Mouse (Mus musculus) embryo, embryonic 9.5 days (tissue): Measurements from ENCODE around the gene Xcl1.
"Not testable (repeated sequence)": the region's sequence is repeated elsewhere in the genome, so short reads cannot be mapped to it uniquely, and the experiment has no call there.

ENCODE experiments used
- DNase-seq: peaks from one replicate; pipeline ENCODE4 v3.0.0-alpha.2; 2017; ENCODE audit errors: extremely low spot score

Xcl1 gene

DNA sequence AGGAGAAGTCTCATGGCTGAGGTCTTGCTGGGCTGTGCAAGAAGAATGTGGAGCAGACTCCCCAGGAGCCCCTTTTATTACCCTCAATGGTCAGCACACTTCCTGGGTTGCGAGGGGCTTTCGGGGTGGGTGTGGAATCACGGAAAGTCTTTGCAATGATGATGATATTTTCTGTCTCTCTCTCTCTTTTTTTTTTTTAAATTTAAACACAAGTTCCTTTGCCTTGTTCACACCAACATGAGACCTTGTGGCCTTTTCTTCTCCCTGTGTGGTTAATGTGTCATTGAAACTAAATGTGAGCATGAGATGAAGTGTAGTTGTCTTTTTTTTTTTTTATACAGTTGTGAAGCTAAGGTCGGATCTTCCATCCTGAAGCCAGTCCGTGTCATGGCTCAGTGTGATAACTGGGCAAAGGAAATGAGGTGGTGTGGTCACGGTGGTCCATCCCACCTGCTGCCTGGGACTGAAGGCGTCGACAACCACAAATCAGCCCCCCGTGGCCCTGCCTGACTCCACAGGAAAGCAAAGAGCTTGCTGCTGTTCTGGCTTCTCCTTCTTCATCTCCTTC is at the start of gene Xcl1:
Xcl1 (minus strand) TSS at position 51 of the 568 bp plus-strand sequence.
- DNase-seq = no peak

DNA sequence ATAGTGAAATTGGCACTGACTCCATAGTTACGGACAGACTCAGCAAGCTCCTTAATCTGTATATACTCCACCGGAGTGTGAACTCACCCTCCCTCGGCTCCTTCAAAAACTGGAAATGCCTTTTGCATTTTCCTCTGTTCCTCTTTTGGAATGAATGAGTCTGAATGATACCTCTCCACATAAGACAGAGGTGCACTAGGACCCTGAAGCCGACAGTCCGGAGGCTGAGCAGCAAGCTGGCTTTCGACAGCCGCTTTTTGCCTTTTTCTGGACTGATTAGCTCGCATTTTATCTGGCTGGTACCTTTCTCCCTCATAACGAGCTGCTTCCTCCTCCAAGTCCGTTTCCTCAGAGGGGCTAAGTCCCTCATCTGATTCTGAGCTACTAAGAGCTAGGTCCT is 49.4 kb upstream of the Xcl1 start:
- DNase-seq = not testable (repeated sequence)

DNA sequence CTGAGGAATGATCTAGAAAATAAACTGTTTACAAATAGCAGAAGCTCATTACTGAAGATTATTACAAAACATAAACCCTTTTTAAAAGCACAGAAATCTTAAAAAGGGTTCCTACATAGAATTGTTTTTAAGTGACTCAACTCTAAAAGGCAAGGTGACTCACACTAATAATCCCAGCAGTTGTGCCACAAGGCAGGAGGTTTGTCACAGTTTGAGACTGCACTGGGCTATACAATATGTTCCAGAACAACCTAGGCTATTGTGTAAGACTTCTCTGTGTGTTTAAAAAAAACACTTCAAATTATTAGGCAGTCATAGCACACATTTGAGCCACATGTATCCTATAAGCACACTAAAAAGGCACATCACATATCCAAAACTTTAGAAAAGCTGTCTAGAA is 42.0 kb upstream of the Xcl1 start:
- no peak for DNase-seq

DNA sequence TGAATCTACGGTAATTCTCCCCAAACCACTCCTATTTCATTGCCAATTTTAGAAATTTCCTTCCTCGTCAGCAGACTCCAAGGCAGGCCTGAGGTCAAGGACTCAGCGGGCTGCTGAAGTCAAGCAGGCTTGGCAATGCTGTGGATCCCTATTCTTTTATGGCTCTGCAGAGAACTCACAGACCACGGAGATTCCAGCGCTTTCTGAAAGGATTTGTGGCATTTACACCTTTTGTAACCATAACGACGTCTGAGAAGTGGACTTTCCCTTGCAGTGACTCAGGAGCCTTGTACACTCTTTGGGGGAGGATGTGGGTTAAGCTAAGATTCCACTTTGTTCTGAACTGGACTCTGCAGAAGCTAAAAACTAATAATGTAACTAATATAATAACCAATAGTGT is 40.4 kb upstream of the Xcl1 start:
- no peak for DNase-seq

DNA sequence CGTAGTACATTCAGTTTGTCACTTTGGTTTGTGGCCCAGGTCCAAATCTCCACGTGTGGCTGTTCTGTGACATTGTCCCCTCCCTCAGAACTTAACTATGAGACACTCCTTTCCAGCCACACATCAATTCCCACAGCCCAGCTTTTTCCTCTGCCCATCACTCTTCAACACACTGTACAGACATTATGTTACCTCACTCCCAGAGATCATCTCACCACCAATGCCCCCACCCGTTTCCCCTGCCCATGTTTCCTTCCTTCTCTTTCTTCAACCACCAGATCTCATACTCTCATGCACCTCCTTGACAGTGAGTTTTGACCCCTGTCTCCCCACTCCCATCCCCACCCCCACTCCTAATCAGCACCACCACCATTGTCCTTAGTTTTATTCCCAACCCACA is 39.9 kb upstream of the Xcl1 start:
- no peak for DNase-seq

DNA sequence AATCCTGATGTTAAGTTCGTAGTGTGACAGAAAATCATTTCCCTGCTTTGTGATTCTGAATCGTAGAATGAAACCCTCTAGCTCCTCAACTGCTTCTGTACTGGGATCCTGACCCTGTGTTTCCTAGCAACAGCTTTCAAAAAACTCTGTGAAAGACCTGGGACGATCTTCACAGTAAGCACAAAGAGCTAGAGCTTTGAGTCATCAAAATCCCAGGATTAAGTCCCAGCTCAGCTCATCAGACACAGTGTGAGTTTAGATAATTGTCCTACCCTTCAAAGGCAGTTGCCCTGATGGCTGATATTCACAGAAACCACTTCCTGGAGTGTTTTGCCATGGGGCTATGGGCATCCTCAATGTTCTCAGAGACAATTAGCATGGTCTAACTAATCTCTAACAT is 38.5 kb upstream of the Xcl1 start:
- no peak for DNase-seq

DNA sequence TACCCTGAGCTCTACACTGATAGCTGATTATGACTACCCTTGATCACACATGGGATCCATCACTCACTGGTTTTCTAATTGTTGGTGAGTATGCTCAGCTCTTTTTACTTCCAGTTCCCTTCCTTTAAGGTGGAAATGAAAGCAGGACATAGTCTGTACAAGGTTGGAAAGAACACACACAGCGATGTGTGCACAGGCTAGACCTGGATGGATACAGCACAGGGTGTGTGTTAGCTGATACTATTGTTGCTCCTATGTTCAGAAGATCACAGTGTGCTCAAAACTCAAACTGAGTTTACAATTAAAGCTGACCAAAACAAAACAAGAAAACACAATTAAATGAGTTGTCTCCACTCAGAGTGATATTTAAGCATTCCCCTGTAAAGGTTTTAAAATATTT is 38.0 kb upstream of the Xcl1 start:
- no peak for DNase-seq

DNA sequence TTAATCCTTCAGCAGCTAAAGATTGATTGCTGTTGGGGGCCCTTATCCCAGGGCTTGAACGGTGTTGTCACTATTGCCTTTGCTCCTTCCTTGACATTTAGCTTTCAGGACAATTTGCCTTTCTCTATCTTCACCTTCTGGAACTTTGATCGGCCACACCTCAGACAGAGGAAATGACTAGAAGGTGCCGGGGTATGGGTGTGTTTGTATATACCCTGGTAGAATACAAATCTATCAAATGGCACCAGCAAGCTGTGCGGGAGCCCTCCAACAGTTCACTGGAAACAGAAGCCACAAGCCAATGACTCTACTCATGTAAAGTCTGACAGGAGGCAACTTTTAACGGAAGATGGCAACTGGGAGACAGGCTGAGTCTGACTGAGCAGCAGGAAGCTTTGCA is 37.4 kb upstream of the Xcl1 start:
- DNase-seq = no peak

DNA sequence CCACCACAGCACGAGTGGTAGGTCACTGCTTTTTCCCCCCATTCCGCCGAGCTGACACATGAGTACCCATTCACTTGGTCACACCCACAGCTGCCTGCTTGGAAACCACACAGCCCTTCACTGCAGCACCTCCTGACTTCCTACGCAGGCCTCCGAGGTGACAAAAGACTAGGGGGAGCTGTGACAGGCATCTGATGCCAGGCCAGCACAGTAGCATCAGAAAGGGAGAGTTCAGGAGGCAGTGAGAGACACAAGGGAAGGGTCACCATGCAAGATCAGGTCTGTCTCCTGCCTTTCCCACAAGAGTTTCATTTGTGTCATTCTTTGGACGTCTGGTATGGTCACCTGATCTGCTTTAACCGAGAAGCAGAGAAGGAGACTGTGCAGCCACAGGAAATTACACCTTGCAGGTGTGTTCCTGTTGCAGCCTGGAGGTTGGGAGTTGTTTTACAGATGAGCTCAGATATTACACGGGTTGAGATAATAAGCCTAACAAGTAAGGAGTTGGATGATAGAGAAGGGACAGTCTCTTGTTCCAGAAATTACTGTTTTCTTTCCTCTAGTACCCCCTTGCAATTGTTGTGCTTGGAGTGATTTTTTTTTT is 30.9 kb upstream of the Xcl1 start:
- DNase-seq = no peak

DNA sequence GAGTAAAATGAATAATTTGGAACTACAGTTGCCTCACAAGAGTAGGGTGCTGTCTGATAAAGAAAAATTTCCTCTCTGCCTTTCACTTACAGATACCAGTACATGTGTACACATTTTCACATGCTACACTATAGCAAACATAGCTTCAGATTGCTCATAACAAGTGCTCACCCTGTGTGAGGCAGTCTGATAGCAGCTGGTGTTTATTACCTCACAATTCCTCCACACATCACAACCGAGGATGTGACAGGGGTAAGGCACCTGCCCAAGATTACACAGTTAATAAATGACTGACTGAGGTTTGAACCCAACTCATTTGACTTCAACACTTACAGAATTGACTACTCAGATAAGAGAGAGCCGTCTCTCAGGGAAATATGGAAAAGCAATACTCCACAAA is 25.3 kb upstream of the Xcl1 start:
- no peak for DNase-seq

DNA sequence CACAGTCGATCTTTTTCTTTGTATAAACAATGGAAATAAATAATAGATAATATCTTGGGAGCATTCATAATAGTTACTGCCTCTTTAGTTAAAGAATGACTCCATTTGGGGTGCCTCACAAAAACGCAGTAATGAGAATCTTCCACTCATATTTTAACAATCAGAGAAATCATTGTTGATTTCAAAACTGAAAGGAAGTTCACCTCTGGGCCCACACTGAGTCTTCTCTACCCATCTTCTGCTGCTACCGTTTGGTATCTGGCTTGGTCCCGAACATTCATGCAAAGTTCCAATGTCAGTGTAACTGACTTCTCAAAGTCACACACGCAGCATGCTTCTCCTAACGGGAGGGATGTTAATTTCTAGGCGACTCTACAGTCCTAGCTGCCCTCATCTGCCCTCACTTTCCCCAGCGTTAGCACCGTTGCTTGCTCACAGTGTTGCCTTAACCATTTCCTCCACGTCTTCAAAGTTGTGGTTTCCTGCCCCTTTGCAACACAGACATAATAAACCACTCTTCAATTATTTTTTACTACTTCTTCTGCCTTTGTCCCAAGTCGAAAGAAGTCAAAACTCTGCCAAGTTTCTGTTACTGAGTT is 24.6 kb upstream of the Xcl1 start:
- no peak for DNase-seq

DNA sequence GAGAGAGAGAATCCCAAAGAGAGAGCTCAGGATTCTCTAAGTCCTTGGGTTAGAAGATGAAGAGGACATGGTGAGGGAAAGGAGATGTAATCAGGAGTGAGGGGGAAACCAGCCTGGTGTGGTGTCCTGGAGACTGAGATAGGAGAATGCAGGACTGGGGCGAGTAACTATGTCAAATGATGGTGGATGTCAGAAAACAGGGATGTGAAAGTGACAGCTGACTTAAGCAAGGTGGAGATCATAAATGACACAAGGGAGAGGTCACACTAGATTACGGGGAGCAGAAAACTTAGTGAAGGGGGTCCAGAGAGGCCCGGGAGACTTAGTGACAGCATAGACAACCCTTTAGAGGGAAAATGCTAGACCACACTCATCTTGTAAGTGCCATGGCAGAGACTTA is 23.8 kb upstream of the Xcl1 start:
- DNase-seq = no peak

DNA sequence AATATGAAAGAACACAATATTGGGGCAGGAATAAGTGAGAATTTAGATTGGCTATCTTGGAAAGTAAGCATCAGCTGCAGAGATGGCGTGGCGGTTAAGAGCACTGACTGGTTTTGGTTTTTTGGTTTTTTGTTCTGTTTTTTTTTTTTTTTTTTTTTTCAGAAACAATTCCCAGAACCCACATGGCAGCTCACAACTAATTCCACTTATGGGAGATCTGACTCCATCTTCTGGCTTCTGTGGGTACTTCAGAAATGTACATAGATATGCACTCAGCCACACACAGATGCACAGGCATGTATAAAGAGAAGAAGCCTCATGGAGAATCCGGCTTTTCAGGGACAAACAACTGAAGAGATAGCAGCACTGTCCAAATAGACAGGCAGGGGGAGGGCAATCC is 22.6 kb upstream of the Xcl1 start:
- DNase-seq = no peak

DNA sequence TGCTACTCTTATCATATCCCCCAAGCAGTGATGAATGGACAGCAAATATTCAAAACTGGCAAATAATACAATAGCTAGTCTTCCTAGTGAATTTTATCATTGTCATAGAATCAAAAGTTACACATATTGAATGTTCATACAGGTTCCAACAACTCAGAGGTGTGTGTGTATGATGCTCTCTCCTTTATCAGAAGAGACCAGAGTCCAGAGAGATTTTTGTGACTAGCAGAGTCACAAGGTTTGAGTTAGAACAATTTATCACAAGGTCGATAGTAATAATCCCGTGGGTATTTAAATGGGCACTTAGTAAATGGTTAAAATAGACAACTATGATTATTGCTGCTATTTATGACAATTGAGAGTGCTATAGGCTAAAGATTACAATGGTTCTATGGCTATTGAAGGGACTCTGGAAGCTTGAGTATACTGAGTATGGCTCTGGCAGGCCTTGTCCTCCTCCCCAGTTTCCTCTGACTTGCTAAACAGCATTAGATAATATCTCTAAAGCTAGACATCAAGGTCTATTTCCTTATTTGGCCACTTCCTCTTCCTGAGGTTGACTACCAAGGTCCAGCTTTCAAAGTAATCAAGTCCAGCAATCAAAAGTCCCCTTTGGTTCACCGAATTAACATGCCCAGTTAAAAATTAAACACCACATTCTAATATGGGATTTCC is 21.5 kb upstream of the Xcl1 start:
- no peak for DNase-seq

DNA sequence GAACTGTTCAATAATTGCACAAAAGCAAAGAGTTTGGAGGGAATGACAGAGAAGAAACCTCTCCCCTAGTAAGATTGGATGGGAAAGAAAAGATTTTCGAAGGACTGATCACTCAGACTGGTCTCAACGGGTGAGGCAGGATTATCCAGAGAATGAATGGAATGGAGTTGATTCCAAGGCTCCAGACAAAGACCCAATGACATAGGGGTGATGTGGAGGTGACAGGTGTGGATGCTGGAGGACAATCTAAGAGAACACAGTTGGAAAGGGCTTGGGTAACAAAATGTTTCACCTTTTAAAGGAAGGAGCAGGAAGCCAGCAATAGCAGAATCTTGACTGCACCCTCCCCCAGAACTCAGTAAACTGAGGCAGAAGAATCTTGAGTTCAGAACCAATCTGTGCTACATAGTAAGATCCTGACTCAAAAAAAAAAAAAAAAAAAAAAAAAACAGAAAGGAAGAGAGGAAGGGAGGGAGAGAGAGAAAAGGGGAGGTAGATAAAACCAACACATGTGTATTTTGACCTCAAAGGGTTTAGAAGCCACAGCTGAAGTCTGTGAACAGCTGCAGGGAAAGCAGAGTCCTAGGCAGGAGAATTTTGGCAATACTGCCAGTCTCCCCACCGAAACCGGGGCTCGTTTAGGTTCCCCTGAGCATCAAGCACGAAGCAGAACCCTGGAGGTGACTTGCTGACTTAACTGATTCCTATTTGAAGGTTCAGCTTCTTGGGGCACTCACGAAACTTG is 20.3 kb upstream of the Xcl1 start:
- DNase-seq = no peak

DNA sequence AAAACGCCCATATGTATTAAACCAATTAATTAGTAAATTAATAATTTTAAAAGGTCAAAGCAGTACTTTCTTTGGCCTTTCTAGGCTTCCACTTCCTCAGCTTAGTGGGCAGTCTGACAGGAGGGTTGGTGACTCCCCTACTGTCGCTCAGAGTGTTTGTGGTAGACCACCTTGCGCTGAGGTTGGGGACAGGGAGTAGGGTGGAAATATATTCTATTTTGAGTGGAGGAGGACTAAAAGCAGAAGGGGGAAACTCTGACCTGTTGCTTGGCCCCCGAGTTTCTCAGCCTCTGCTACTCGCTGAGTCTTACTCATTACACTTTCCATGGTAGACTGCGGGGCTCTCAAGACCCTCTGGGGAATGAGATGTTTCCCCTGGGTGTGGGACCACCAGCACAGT is 18.2 kb upstream of the Xcl1 start:
- no peak for DNase-seq

DNA sequence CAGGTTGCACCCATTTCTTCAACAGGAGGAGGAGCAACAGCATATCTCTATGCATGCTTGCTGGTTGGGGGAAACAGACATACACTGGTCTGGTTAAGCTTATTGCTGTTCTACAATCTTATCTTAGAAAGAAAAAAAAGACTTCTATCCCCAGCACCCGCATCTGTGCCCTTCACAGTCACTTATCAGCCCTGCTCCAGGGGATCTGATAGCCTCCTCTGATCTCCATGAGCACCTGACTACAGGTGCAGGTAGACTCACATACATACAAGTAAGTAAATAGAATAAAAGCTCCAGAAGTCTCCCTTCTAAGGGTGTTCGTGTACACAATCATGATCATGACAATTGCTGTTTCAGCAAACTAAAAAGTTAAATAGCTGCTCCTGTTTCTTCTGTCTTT is 733 bp upstream of the Xcl1 start:
- no peak for DNase-seq

DNA sequence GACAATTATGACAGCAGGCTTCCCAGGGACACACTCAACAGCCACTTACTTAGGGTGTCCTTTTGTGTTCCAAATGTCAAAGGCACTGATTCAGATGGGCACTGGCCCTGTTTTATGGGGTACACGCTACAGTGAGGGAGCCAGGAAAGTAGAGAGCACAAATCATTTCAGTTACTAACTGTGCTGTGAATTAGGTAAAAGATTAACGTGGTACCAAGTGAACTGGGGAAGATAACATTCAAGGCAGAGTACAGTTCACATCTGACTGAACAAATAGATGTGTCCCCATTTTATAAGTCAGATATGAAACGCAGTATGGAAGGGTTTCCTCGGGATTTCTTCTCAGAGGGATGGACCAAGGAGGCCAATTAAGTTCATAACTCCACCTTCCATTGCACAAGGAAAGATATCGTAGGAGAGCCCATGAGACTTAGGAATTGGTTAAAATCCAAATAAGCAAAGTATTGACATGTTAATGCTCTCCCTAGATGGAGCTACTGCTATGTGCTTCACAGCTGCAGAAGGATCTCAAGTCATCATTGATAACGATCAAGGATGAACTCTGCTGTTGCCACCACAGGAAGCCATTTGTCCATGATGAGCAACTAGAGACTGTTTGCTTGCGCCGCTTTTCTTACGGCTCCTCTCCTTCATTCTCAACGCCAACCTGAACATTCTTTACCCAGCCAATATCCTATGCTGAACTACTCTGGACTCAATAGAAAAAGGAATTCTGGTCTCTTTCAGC is 1.7 kb downstream of the Xcl1 start:
- DNase-seq = no peak

DNA sequence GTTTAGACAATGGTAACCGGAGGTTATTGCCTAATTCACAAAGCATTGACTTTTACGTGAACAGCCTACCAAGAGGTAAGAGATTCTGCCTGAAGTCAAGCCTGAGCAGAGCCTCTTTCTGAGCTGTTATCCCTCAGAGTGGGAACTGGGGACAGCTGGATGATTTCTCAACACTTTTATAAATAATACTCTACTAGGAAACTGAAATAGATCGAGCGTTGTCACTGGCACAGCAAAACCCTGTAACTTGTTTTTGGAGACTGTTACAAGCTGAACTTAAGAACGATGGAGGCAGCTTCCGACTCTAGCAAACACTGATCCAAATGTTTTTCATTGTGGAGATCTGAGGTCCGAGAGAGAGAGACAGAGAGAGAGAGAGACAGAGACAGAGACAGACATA is 4.2 kb downstream of the Xcl1 start:
- DNase-seq = no peak

DNA sequence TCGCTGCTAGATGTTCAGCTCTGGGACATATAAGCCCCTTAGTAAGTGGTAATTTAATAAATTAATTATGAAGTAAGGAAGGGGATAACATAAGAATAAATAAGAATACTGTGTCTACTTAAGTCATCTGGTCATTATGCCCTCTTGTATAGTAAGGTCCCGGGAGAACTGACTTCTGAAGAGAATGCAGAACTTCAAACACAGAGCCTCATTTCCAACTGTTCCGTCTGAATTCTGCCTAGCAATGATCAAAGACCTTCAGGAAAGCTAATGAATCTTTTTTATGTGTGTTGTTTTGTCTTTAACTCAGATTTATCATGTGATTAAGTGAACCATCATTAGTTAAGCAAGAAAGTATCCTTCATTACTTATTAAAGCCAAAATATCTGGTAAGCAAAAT is 5.3 kb downstream of the Xcl1 start:
- no peak for DNase-seq

DNA sequence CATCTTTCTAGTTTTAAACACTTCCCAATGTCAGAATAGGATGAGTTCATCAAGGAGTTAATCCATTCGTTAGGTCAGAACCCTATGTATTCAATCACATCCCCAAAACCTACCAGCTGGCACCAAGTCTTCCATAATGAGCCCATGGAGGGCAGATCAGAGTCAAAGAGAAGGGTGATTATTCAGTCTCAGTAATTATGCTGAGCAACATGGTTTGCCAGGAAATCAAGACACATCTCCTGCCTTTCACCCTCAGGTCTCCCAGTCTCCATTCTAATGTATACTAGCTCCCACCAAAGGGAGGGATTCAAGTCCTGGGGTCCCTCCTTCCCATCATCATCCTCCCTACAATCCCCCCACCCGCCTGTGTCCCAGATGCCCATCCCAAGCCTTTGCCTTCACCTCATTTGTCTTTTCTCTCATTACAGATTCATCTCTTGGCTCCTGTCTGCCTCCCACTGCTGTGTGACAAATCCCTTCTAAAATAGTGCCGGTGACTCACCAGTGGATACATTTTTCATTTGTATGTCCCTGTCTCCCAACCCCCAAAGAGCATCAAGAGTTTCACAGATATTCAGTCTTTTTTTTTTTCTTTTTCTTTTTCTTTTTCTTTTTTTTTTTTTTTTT is 8.7 kb downstream of the Xcl1 start:
- no peak for DNase-seq
